Mouse (Mus musculus) gastrocnemius, postnatal 14 days (tissue): ENCODE measurements around the gene 4930442H23Rik. TPM values are rescaled to one million over a fixed set of nuclear protein-coding genes. Genes with fewer than 3 reads are reported as not detected.
A peak's percentile ranks its signal among the peaks of the same experiment; 100 is the strongest.
"Not testable (repeated sequence)": the region's sequence is repeated elsewhere in the genome, so short reads cannot be mapped to it uniquely, and the experiment has no call there.

Experiments used
- DNase-seq: peaks from one replicate; pipeline ENCODE4 v3.0.0; 2021; ENCODE audit warnings: mixed read lengths
- intact Hi-C: fragments of 180-260 bp; cut with DNase I; formaldehyde crosslinking; loops from one replicate; pipeline ENCODE4 v1.15.1; 2025; ENCODE audit warnings: low total_unique reads
- long read RNA-seq, 2 experiments: library from polyadenylated mRNA; stranded (forward); transcript quantifications; one replicate each; pipeline ENCODE4 v2.0.0; 2021
- total RNA-seq, 2 experiments: library from RNA; stranded (reverse); gene quantifications; 2 replicates each; pipeline ENCODE4 v1.2.3; 2021

Gene 4930442H23Rik
- not detected for total RNA-seq
- long read RNA-seq, experiment 1, result 0 reads
- long read RNA-seq, experiment 2, result 0 reads

DNA sequence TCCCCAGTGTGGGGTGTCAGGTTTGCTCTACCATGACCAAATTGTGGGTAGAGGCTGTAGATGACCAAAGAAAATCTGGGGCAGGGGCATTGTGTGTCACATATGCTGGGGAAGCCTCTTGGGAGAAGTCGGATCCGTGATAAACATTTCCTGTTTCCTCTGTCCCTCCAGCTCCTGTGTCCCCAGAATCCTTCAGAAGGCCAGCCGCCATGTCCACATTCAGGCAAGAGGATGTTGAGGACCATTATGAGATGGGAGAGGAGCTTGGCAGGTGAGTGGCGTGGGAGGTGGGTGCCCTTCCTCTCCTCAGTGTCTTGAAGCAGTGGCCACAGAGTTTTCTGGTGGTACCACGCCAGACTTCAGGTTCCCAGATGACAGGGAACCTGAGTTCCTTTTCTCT, at the start of gene 4930442H23Rik:
Gene 4930442H23Rik, minus strand, starts transcription at position 45 of the 400 bp plus-strand sequence.
- DNase-seq, result no peak
- intact Hi-C loops, result no loop called here

- no peak for DNase-seq
- intact Hi-C loops, result no loop called here
Measured at GRCm38 (mm10) chr10:81233226-81233585, 49.6 kb upstream of the 4930442H23Rik start.

- DNase-seq, result peak; percentile 84
- intact Hi-C loops, result no loop called here
Measured at GRCm38 (mm10) chr10:81232580-81233225, 49.1 kb upstream of the 4930442H23Rik start, which contains the start of gene Zfr2. TSS of gene Zfr2 (plus strand) at chr10:81233155.

DNA sequence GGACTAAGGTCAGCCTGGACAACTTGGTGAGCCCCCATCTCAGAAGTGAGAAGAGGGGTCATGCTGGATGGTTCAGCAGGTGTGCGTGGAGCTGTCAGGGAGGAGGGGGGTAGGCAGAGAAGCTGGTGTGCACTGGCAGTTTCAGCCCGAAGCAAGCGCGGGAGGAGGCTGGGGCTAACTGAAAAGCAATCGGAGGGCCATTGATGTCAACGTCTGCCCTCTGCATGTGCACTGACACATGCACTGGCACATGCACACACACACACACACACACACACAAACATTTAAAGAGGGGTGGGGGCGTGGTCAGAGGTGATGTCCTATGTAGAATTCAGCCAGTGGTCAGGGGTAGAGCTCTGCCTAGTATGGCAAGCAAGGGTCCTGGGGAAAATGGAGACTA, 47.8 kb upstream of the 4930442H23Rik start:
- no peak for DNase-seq
- intact Hi-C loops, result no loop called here

- no peak for DNase-seq
- intact Hi-C loops, result no loop called here
Measured at GRCm38 (mm10) chr10:81230438-81231332, 47.0 kb upstream of the 4930442H23Rik start, which contains the start of gene Atcay. TSS of gene Atcay (minus strand) at chr10:81230833.

DNA sequence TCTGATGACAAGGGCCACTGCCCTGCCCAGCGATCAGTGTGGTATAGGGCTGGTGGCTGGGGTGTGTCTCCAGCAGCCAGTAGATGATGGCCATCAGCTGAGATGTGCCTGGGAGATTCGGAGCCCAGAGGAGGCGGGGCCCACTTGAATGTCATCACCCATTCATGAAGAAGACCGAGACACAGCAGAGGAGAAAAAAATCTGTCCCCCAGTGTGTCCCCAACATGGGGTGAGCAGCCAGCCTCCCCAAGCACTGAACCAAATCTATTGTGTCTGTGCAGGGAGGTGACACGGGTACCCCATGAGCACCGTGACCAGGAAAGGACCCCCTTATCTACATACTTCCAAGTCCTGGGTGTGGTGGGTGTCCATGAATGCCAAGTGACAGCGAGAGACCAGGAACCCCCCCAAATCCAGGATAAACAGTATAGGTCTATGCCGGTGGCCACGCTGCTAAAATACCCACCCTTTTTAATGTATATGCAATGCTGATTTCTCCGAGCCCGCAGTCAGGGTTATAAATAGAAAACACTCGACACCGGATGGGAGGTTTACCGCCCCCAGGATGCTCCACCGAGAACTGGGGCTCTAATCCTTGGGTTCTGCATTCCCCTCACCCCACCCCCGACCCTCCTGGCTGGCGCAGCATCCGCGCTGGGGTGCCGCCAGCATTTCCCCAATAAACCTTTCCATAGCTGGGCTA, 46.2 kb upstream of the 4930442H23Rik start:
- intact Hi-C loops, result no loop called here
- no peak for DNase-seq

DNA sequence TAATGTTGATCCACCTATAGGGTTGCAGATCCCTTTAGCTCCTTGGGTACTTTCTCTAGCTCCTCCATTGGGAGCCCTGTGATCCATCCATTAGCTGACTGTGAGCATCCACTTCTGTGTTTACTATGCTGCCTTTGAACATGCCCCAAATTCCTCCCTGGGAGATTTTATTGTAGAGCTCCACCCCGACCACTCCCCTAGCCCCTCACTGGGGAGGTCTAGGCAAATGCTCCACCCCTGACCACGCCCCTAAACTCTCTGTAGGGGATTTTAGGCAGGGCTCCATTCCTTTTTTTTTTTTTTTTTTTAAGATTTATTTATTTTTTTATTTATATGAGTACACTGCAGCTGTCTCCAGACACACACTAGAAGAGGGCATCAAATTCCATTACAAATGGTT, 40.1 kb upstream of the 4930442H23Rik start:
- DNase-seq, intact Hi-C loops: not testable (repeated sequence)

DNA sequence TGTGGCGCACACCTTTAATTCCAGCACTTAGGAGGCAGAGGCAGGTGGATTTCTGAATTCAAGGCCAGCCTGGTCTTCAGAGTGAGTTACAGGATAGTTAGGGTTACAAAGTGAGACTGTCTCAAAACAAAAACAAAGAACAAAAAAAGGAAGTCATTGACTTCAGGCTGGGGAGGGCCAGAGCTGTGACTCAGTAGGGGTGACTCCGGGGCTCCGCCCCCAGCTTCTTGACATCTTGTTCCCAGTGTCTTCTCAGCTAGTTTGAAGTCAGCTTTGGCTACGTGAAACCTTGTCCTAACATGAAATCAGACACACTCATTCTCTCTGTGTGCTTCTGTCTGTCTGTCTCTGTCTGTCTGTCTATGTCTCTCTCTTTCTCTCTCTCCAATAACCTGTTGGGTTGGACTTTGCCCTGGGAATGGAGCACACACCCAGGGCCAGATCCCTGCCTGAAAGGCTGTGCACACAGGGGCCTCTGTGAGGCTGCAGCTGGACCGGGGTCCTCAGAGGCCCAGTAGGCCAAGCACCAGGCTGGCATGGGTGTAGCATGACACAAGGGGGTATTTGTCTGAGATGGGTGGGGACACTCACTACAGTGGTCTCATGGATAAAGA, 37.9 kb upstream of the 4930442H23Rik start:
- DNase-seq, result no peak
- intact Hi-C loops, result no loop called here

- intact Hi-C loops, result no loop called here
- DNase-seq, result no peak
Measured at GRCm38 (mm10) chr10:81217964-81218363, 34.3 kb upstream of the 4930442H23Rik start.

- DNase-seq, intact Hi-C loops: not testable (repeated sequence)
Measured at GRCm38 (mm10) chr10:81217267-81217666, 33.6 kb upstream of the 4930442H23Rik start.

DNA sequence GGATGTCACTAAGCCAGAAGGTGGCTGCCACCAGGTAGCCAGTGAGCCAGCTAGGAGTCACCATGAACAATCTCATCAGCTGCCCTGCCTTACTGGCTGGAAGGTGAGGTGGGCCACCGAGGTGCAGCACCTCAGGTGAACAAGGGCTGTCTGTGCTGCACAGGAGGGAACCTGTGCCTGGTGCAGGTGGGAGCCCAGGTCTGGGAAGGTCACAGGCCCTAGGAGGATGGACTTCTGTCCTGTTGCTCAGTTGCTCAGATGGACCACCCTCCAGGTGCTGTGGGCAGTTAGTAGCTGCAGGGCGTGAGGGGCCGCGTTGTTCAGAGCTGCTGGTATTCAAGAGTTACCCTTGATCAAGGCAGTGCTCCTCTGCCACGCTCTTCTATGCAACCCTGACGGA, 33.2 kb upstream of the 4930442H23Rik start:
- intact Hi-C loops, result no loop called here

DNA sequence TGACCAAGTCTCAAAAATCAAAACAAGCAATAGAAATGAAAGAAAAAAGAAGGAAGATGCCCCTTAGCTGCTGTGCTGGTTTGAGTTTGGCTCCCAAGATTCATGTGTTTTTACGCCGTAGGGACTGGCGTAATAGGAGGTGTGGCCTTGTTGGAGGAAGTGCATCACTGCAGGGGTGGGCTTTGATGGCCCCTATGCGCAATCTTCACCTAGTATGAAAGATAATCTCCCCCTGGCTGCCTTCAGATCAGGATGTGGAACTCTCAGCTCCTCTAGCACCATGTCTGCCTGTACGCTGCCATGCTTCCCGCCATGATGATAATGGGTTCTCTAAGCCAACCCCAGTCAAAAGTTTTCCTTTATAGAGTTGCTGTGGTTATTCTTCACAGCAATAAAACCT, 32.6 kb upstream of the 4930442H23Rik start:
- intact Hi-C loops, result no loop called here
- no peak for DNase-seq

More for the DNA sequence above, 33.2 kb upstream of the 4930442H23Rik start:
- DNase-seq, result no peak

- DNase-seq, result no peak
- intact Hi-C loops, result no loop called here
Measured at GRCm38 (mm10) chr10:81210154-81210553, 26.5 kb upstream of the 4930442H23Rik start.

DNA sequence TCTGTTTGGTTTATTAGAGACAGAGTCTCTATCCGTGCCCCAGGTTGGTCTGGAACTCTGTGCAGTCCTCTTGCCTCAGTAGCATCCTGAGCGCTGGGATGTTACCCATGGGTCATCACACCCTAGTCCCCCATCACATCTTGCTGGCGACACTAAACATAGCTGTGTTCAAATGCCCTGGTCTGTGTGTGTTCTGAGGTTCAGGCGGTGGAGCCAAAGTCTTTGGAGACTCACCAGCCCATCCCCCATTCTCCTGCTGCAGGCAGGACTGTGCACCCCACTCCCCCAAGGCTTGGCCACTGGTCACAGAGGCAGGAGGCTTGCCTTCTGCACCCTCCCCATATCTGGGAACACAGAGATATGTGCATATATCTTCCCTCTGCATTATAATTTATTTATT, 20.5 kb upstream of the 4930442H23Rik start:
- no peak for DNase-seq
- intact Hi-C loops, result no loop called here

GRCm38 (mm10) chr10:81202978-81203720, 19.5 kb upstream of the 4930442H23Rik start:
- intact Hi-C loops, result no loop called here
- no peak for DNase-seq

DNA sequence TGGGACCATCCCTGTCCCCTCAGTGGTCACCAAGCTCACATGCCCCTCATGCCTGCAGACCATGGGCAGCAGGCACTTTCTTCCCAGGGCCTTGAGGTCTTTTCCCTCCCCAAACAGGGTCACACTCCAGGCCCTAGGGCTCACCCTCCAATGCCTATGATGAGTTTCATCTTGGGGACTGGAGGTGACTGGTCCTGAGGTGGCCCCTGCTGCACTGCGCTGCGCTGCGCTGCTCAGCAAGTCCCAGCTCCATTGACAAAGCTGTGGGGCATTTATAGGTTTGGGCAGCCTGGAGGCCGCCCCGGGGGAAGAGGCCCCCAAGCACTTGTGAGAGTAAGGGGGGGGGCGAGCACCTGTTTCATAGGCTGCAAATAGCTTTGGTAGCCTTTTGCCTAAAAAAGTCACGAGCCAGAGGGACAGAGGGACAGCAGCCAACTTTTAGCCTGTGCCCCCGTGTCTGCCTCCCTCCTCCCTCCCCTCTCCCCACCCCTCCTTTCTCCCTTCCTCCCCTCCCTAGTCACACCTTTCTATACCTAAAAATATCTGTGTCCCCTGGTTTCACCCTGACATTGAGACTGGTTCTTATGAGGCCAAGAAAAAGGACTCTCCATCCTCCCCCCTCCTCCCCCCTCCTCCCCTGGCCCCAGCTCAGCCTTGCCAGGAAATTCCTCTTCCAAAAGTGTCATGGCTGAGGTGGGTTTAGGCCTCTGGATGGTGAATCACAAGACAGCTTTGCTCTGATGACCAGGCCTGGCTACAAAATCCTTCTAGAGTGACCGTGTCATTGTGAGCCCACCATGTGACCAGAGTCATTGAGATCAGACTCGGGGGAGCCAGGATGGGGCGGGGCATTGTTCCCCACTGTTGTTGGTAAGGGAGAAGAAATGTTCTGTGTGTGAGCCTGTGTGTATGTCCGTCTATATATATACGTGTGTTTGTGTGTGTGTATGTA, 18.4 kb upstream of the 4930442H23Rik start, which contains the start of gene Nmrk2:
Gene Nmrk2, minus strand, starts transcription at position 245 of the 952 bp plus-strand sequence.
- peak; percentile 71 for DNase-seq
- intact Hi-C loops, result no loop called here

GRCm38 (mm10) chr10:81200605-81201287, 17.1 kb upstream of the 4930442H23Rik start:
- intact Hi-C loops, result no loop called here
- no peak for DNase-seq
